In the genomic region with DNA sequence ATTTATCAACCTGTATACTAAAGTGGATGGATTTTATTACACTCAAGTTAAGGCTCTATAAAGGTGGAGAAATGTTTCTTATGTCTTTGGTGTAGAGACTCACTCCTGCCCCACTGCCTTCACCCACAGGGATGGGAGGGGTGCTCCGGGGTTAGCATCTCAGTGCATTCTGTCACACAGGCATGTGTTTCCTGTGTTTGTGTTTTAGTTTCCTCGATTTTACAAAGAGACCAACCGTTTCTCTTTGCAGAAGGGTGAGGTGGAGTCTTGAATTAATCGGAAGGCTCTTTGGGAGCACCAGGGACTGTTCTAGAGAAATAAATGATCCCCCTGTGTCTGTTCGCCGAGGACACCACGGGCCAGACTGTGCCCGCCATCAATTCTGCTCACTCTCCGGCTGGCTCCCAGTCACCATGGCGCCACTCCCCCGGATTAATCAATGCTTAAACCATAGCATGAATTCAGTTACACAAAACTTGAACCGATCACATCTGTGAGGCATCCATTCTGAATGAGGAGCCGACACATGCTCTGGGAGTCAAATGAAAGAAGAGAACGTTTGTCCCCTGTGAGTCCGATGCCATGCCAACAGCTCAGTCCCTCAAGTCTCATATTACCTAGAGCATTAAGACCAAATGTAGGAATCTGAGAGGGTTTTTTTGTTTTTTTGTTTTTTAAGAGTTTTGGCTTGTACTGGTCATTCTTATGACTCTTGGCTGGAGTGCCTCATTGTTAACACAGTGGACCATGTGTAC, we compare ENCODE assay signal across 15 mouse cellular contexts. TPM values are rescaled to one million over a fixed set of nuclear protein-coding genes. Genes with fewer than 3 reads are reported as not detected.
DNase-seq lines count a peak whose midpoint lies in the region; ATAC-seq lines count a peak whose summit lies in the region.
"Had no signal": no experiment of that assay in that cellular context is flagged by ENCODE, and none has a peak within 500 bp of the region (broad histone marks: within the 10 kb centered on the region; RNA-seq: fewer than 3 reads in every experiment).

No protein-coding gene starts in this region.

- H3K9ac ChIP-seq in hindbrain, embryonic 13.5 days = no peak overlapping the region
- H3K9ac ChIP-seq in embryonic facial prominence, embryonic 14.5 days (ENCODE audit: low read depth, low read length) = no peak overlapping the region
- no peak overlapping the region for H3K9ac ChIP-seq in forebrain, embryonic 16.5 days (replicated peaks; ENCODE audit: low read depth, low read length)
- H3K9ac ChIP-seq: forebrain, embryonic 12.5 days; limb, embryonic 15.5 days had no signal

- DNase-seq in hindbrain, embryonic 10.5 days (ENCODE audit: low spot score) = no peak
- DNase-seq in embryonic facial prominence, embryonic 14.5 days (ENCODE audit: low spot score) = peak; percentile 65
- peak; percentile 69 for DNase-seq in lung, postnatal 36 days
- DNase-seq in cerebellum, postnatal 14 days = no peak
- DNase-seq in retina, postnatal 1 day = no peak
- DNase-seq: cerebellum, postnatal 25 days; layer of hippocampus, adult 9-11 months; right cerebral cortex, adult 18-20 months had no signal

- no peak for ATAC-seq in hindbrain, embryonic 13.5 days (ENCODE audit: low FRiP score)
- ATAC-seq in embryonic facial prominence, embryonic 14.5 days (ENCODE audit: low read depth) = 0 out of 2 replicates have a peak, but pooled peaks have one; percentile 18
- ATAC-seq in forebrain, embryonic 16.5 days = no peak

- H3K36me3 ChIP-seq in hindbrain, embryonic 13.5 days = no peaks in the 10 kb centered on the region
- H3K36me3 ChIP-seq in hindbrain, embryonic 10.5 days = no peaks in the 10 kb centered on the region
- no peaks in the 10 kb centered on the region for H3K36me3 ChIP-seq in embryonic facial prominence, embryonic 14.5 days (ENCODE audit: control insufficient read depth, insufficient read depth, low read length)
- no peaks in the 10 kb centered on the region for H3K36me3 ChIP-seq in forebrain, embryonic 16.5 days (ENCODE audit: control insufficient read depth, insufficient read depth)
- H3K36me3 ChIP-seq: forebrain, embryonic 12.5 days; limb, embryonic 15.5 days had no signal

- WGBS in hindbrain, embryonic 13.5 days = 48% methylated on average over 15 of the region's 15 CpGs
- 65% methylated on average over 15 of the region's 15 CpGs for WGBS in hindbrain, embryonic 10.5 days
- WGBS in embryonic facial prominence, embryonic 14.5 days = 39% methylated on average over 15 of the region's 15 CpGs
- 74% methylated on average over 15 of the region's 15 CpGs for WGBS in forebrain, embryonic 16.5 days

- H3K27ac ChIP-seq in hindbrain, embryonic 13.5 days = no peak overlapping the region
- no peak overlapping the region for H3K27ac ChIP-seq in hindbrain, embryonic 10.5 days
- peak overlapping the region; percentile 86 for H3K27ac ChIP-seq in brown adipose tissue, adult 24 weeks (replicated peaks; ENCODE audit: low read depth, low read length)
- peak overlapping the region; percentile 48; the same call in 1 of the 2 replicates for H3K27ac ChIP-seq in embryonic facial prominence, embryonic 14.5 days (replicated peaks; ENCODE audit: low read depth, low read length)
- no peak overlapping the region for H3K27ac ChIP-seq in forebrain, embryonic 16.5 days (ENCODE audit: low read length)
- H3K27ac ChIP-seq: forebrain, embryonic 12.5 days; limb, embryonic 15.5 days had no signal

- no peaks in the 10 kb centered on the region for H3K27me3 ChIP-seq in hindbrain, embryonic 13.5 days
- no peaks in the 10 kb centered on the region for H3K27me3 ChIP-seq in hindbrain, embryonic 10.5 days (ENCODE audit: insufficient read depth, poor library complexity, severe bottlenecking)
- no peaks in the 10 kb centered on the region for H3K27me3 ChIP-seq in embryonic facial prominence, embryonic 14.5 days (replicated peaks; ENCODE audit: control insufficient read depth, insufficient read depth, low read length)
- no peaks in the 10 kb centered on the region for H3K27me3 ChIP-seq in forebrain, embryonic 16.5 days (replicated peaks; ENCODE audit: control insufficient read depth, insufficient read depth, low read length)
- H3K27me3 ChIP-seq: forebrain, embryonic 12.5 days; limb, embryonic 15.5 days had no signal

- H3K4me2 ChIP-seq in hindbrain, embryonic 13.5 days = 0 out of 2 replicates have a peak overlapping the region, but pooled peaks have one; percentile 6
- peak overlapping the region; percentile 17; the same call in 1 of the 2 replicates for H3K4me2 ChIP-seq in embryonic facial prominence, embryonic 14.5 days (ENCODE audit: low read depth, low read length)
- H3K4me2 ChIP-seq in forebrain, embryonic 16.5 days (ENCODE audit: low read length) = no peak overlapping the region
- H3K4me2 ChIP-seq: forebrain, embryonic 12.5 days; limb, embryonic 15.5 days had no signal

- H3K4me3 ChIP-seq in hindbrain, embryonic 13.5 days = no peak overlapping the region
- no peak overlapping the region for H3K4me3 ChIP-seq in hindbrain, embryonic 10.5 days
- H3K4me3 ChIP-seq in brown adipose tissue, adult 24 weeks (ENCODE audit: insufficient read depth, low read depth, low read length) = no peak overlapping the region
- no peak overlapping the region for H3K4me3 ChIP-seq in embryonic facial prominence, embryonic 14.5 days (ENCODE audit: low read depth, low read length)
- no peak overlapping the region for H3K4me3 ChIP-seq in forebrain, embryonic 16.5 days (replicated peaks; ENCODE audit: low read length)
- H3K4me3 ChIP-seq: forebrain, embryonic 12.5 days; limb, embryonic 15.5 days; megakaryocyte, embryonic 14.5 days; myocyte had no signal

- no peaks in the 10 kb centered on the region for H3K9me3 ChIP-seq in hindbrain, embryonic 13.5 days
- no peaks in the 10 kb centered on the region for H3K9me3 ChIP-seq in hindbrain, embryonic 10.5 days
- H3K9me3 ChIP-seq in embryonic facial prominence, embryonic 14.5 days (ENCODE audit: control insufficient read depth, low read length) = no peaks in the 10 kb centered on the region
- no peaks in the 10 kb centered on the region for H3K9me3 ChIP-seq in forebrain, embryonic 16.5 days (ENCODE audit: control insufficient read depth, low read length)
- H3K9me3 ChIP-seq: forebrain, embryonic 12.5 days; limb, embryonic 15.5 days; megakaryocyte, embryonic 14.5 days had no signal

- peaks cover 6% of the 10 kb centered on the region; the same call in 1 of the 2 replicates for H3K4me1 ChIP-seq in hindbrain, embryonic 13.5 days (replicated peaks)
- H3K4me1 ChIP-seq in hindbrain, embryonic 10.5 days (replicated peaks) = peaks cover 7% of the 10 kb centered on the region
- H3K4me1 ChIP-seq in brown adipose tissue, adult 24 weeks (ENCODE audit: control insufficient read depth, insufficient read depth, insufficient read length, low read length) = no peaks in the 10 kb centered on the region
- H3K4me1 ChIP-seq in embryonic facial prominence, embryonic 14.5 days (ENCODE audit: control insufficient read depth, insufficient read depth, low read length) = peaks cover 4% of the 10 kb centered on the region; the same call in 1 of the 2 replicates
- no peaks in the 10 kb centered on the region for H3K4me1 ChIP-seq in forebrain, embryonic 16.5 days (replicated peaks; ENCODE audit: control insufficient read depth, insufficient read depth, low read length)
- H3K4me1 ChIP-seq: forebrain, embryonic 12.5 days; limb, embryonic 15.5 days had no signal

RNA-seq across cellular contexts. Expression of a gene that starts 4.2 kb away (rescaled TPM):
- polyA plus RNA-seq in hindbrain, embryonic 13.5 days (2015; fragmentation: Nextera tagmentation; extraction: Ambion mirVana) = not detected in 2 replicates
- polyA plus RNA-seq in hindbrain, embryonic 10.5 days (2016; fragmentation: Nextera tagmentation; extraction: Ambion mirVana) = not detected in 2 replicates
- not detected in 2 replicates for polyA plus RNA-seq in brown adipose tissue, adult 24 weeks (2012; ENCODE audit: insufficient read depth, insufficient read length, missing spikeins)
- not detected in 2 replicates for polyA plus RNA-seq in embryonic facial prominence, embryonic 14.5 days (2014; fragmentation: Nextera tagmentation; extraction: Ambion mirVana)
- not detected in 2 replicates for polyA plus RNA-seq in forebrain, embryonic 16.5 days (2015; fragmentation: Nextera tagmentation; extraction: Ambion mirVana)
- polyA plus RNA-seq: forebrain, embryonic 12.5 days; limb, embryonic 15.5 days; myocyte had no signal

RNA-seq across cellular contexts. Expression of a gene that starts 25.1 kb away (rescaled TPM):
- 0.18 and 0.19 TPM in 2 replicates for polyA plus RNA-seq in hindbrain, embryonic 13.5 days (2015; fragmentation: Nextera tagmentation; extraction: Ambion mirVana)
- not detected in 2 replicates for polyA plus RNA-seq in hindbrain, embryonic 10.5 days (2016; fragmentation: Nextera tagmentation; extraction: Ambion mirVana)
- polyA plus RNA-seq in brown adipose tissue, adult 24 weeks (2012; ENCODE audit: insufficient read depth, insufficient read length, missing spikeins) = not detected in 2 replicates
- polyA plus RNA-seq in embryonic facial prominence, embryonic 14.5 days (2014; fragmentation: Nextera tagmentation; extraction: Ambion mirVana) = 0.62 and 0.63 TPM in 2 replicates
- polyA plus RNA-seq in forebrain, embryonic 16.5 days (2015; fragmentation: Nextera tagmentation; extraction: Ambion mirVana) = not detected in 2 replicates
- polyA plus RNA-seq: forebrain, embryonic 12.5 days; myocyte had no signal

RNA-seq across cellular contexts. Expression of a gene that starts 30.5 kb away (rescaled TPM):
- polyA plus RNA-seq in hindbrain, embryonic 13.5 days (2015; fragmentation: Nextera tagmentation; extraction: Ambion mirVana) = 0.56 and 0.96 TPM in 2 replicates
- 0.33 TPM in 1 of 2 replicates, not detected in the other for polyA plus RNA-seq in hindbrain, embryonic 10.5 days (2016; fragmentation: Nextera tagmentation; extraction: Ambion mirVana)
- 0.88 TPM in 1 of 2 replicates, not detected in the other for polyA plus RNA-seq in brown adipose tissue, adult 24 weeks (2012; ENCODE audit: insufficient read depth, insufficient read length, missing spikeins)
- 0.21 and 0.28 TPM in 2 replicates for polyA plus RNA-seq in embryonic facial prominence, embryonic 14.5 days (2014; fragmentation: Nextera tagmentation; extraction: Ambion mirVana)
- 0.29 and 0.57 TPM in 2 replicates for polyA plus RNA-seq in forebrain, embryonic 16.5 days (2015; fragmentation: Nextera tagmentation; extraction: Ambion mirVana)
- polyA plus RNA-seq: forebrain, embryonic 12.5 days had no signal

RNA-seq across cellular contexts. Expression of a gene that starts 40.9 kb away (rescaled TPM):
- polyA plus RNA-seq in hindbrain, embryonic 13.5 days (2015; fragmentation: Nextera tagmentation; extraction: Ambion mirVana) = 1.2 and 1.4 TPM in 2 replicates
- 0.18 and 0.47 TPM in 2 replicates for polyA plus RNA-seq in hindbrain, embryonic 10.5 days (2016; fragmentation: Nextera tagmentation; extraction: Ambion mirVana)
- polyA plus RNA-seq in brown adipose tissue, adult 24 weeks (2012; ENCODE audit: insufficient read depth, insufficient read length, missing spikeins) = 1.5 and 1.8 TPM in 2 replicates
- polyA plus RNA-seq in embryonic facial prominence, embryonic 14.5 days (2014; fragmentation: Nextera tagmentation; extraction: Ambion mirVana) = 0.85 and 1.3 TPM in 2 replicates
- 0.86 and 1.8 TPM in 2 replicates for polyA plus RNA-seq in forebrain, embryonic 16.5 days (2015; fragmentation: Nextera tagmentation; extraction: Ambion mirVana)

RNA-seq across cellular contexts. Expression of a gene that starts 41.2 kb away (rescaled TPM):
- 0.90 and 1.5 TPM in 2 replicates for polyA plus RNA-seq in hindbrain, embryonic 13.5 days (2015; fragmentation: Nextera tagmentation; extraction: Ambion mirVana)
- 0.77 and 1.1 TPM in 2 replicates for polyA plus RNA-seq in hindbrain, embryonic 10.5 days (2016; fragmentation: Nextera tagmentation; extraction: Ambion mirVana)
- 5.7 and 9.0 TPM in 2 replicates for polyA plus RNA-seq in brown adipose tissue, adult 24 weeks (2012; ENCODE audit: insufficient read depth, insufficient read length, missing spikeins)
- 3.0 and 3.4 TPM in 2 replicates for polyA plus RNA-seq in embryonic facial prominence, embryonic 14.5 days (2014; fragmentation: Nextera tagmentation; extraction: Ambion mirVana)
- 0.65 and 1.1 TPM in 2 replicates for polyA plus RNA-seq in forebrain, embryonic 16.5 days (2015; fragmentation: Nextera tagmentation; extraction: Ambion mirVana)

Comparison
In these comparisons a context has a peak if more than half of its experiments do, and no peak if none do; other contexts are left out.
1. H3K27ac ChIP-seq: peak in brown adipose tissue, adult 24 weeks (single experiment) and embryonic facial prominence, embryonic 14.5 days (single experiment); none in hindbrain, embryonic 13.5 days (single experiment), hindbrain, embryonic 10.5 days (single experiment) and forebrain, embryonic 16.5 days (single experiment).
2. DNase-seq: peak in embryonic facial prominence, embryonic 14.5 days (single experiment) and lung, postnatal 36 days (single experiment); none in hindbrain, embryonic 10.5 days (single experiment), cerebellum, postnatal 14 days (0 of 2) and retina, postnatal 1 day (single experiment).